Mouse (Mus musculus) forebrain, embryonic 13.5 days (tissue): ENCODE measurements around the gene Akr7a5. TPM values are rescaled to one million over a fixed set of nuclear protein-coding genes. Genes with fewer than 3 reads are reported as not detected.
A peak's percentile ranks its signal among the peaks of the same experiment; 100 is the strongest.

Experiments used
- ATAC-seq: fragments of 200-750 bp; cut with Nextera tagmentation; 2 replicates; pipeline ENCODE4 v1.8.0; 2017
- H3K27ac ChIP-seq: fragments of 300-500 bp; sonication (generic); 2 replicates; pipeline ENCODE4 v1.5.1; 2015; ENCODE audit warnings: inconsistent platforms, mild to moderate bottlenecking, moderate library complexity
- H3K27me3 ChIP-seq: fragments of 300-500 bp; sonication (generic); 2 replicates; pipeline ENCODE4 v1.6.1; 2015; ENCODE audit warnings: mild to moderate bottlenecking, inconsistent platforms
- H3K36me3 ChIP-seq: fragments of 300-500 bp; sonication (generic); 2 replicates; pipeline ENCODE4 v1.6.1; 2015; ENCODE audit warnings: mild to moderate bottlenecking, inconsistent platforms; ENCODE audit not compliant: poor library complexity, severe bottlenecking
- H3K4me1 ChIP-seq: fragments of 300-500 bp; sonication (generic); 2 replicates; pipeline ENCODE4 v1.6.1; 2015; ENCODE audit warnings: inconsistent platforms
- H3K4me2 ChIP-seq: fragments of 300-500 bp; sonication (generic); 2 replicates; pipeline ENCODE4 v1.6.1; 2015; ENCODE audit warnings: inconsistent platforms, mild to moderate bottlenecking, moderate library complexity
- H3K4me3 ChIP-seq: fragments of 300-500 bp; sonication (generic); 2 replicates; pipeline ENCODE4 v1.5.1; 2015; ENCODE audit warnings: mild to moderate bottlenecking, inconsistent platforms
- H3K9ac ChIP-seq: fragments of 300-500 bp; sonication (generic); 2 replicates; pipeline ENCODE4 v1.6.1; 2015; ENCODE audit warnings: mild to moderate bottlenecking, inconsistent platforms
- H3K9me3 ChIP-seq: fragments of 300-500 bp; sonication (generic); replicated peaks from 2 replicates; pipeline ENCODE4 v1.6.1; 2016; ENCODE audit warnings: inconsistent platforms
- whole genome bisulfite sequencing: fragments of 180-500 bp; shearing (Covaris S2); methylation state at CpG from one replicate; pipeline ENCODE4 v1.1.7; 2015; 5-methylcytosine and 5-hydroxymethylcytosine counted together
- polyA plus RNA-seq: library from polyadenylated mRNA; unstranded; fragments of >200 nt; fragmentation: Nextera tagmentation; extraction: Ambion mirVana; gene quantifications from 2 replicates; pipeline ENCODE4 v1.2.1, GENCODE M21; 2015

Akr7a5 gene
- 66.2 and 71.6 TPM in 2 replicates for polyA plus RNA-seq

- Histone ChIP-seq H3K27me3 (0 out of 2 replicates have a peak, but pooled peaks cover 3% of the 10 kb centered on the region), H3K9ac (peak within 1 kb of the TSS; percentile 90), H3K36me3 (peaks cover 22% of the 10 kb centered on the region), H3K27ac (peak within 1 kb of the TSS; percentile 25), H3K9me3 (no peaks in the 10 kb centered on the region), H3K4me1 (peaks cover 26% of the 10 kb centered on the region), H3K4me3 (peak within 1 kb of the TSS; percentile 81), H3K4me2 (peak within 1 kb of the TSS; percentile 96)
- WGBS = 0% methylated on average over 61 of the region's 63 CpGs
- ATAC-seq = peak; percentile 92
These were observed at the start of gene Akr7a5, which contains the start of gene Pqlc2 for GRCm38 (mm10) chr4:139310171-139310898. Akr7a5 (plus strand) TSS chr4:139310744. Pqlc2 (minus strand) TSS chr4:139310708.

DNA sequence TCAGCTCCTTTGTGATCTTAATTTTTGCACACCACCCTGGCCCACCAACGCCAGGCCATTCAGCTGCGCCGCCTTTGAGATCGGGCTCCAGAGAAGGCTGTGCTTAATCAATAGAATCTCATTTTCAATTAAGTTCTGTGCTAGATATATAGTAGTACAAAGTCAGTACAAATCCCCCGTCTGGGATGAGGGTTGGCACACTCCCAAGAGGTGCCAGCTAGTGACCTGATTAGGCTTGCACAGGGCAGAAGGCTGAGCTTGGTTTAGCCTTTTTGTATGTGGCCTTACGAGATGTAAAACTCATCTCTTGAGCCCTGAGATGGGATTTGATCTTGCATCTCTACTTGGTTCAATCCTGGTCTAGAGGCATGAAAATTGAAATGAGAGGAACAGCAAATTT is 47.6 kb upstream of the Akr7a5 start:
- Histone ChIP-seq H3K9me3 (no peaks in the 10 kb centered on the region), H3K9ac (no peak overlapping the region), H3K27ac (no peak overlapping the region), H3K4me3 (no peak overlapping the region), H3K36me3 (peaks cover 85% of the 10 kb centered on the region), H3K4me2 (no peak overlapping the region), H3K27me3 (no peaks in the 10 kb centered on the region), H3K4me1 (no peaks in the 10 kb centered on the region)
- no peak for ATAC-seq
- WGBS = 85% methylated on average over 6 of the region's 6 CpGs

- H3K4me2 ChIP-seq = no peak overlapping the region
- H3K27ac ChIP-seq = no peak overlapping the region
- no peak overlapping the region for H3K4me3 ChIP-seq
- WGBS = 93% methylated on average over 13 of the region's 13 CpGs
- H3K4me1 ChIP-seq = no peaks in the 10 kb centered on the region
- no peaks in the 10 kb centered on the region for H3K9me3 ChIP-seq
- ATAC-seq = no peak
- no peaks in the 10 kb centered on the region for H3K27me3 ChIP-seq
- H3K36me3 ChIP-seq = peaks cover 55% of the 10 kb centered on the region
- H3K9ac ChIP-seq = no peak overlapping the region
These were observed 44.6 kb upstream of the Akr7a5 start for GRCm38 (mm10) chr4:139265783-139266499.

- WGBS = 92% methylated on average over 7 of the region's 7 CpGs
- no peak overlapping the region; the same call in 1 of the 2 replicates for H3K27ac ChIP-seq
- no peaks in the 10 kb centered on the region for H3K9me3 ChIP-seq
- H3K9ac ChIP-seq = no peak overlapping the region
- no peak overlapping the region for H3K4me3 ChIP-seq
- no peaks in the 10 kb centered on the region for H3K4me1 ChIP-seq
- ATAC-seq = no peak
- peaks cover 50% of the 10 kb centered on the region for H3K36me3 ChIP-seq
- no peak overlapping the region for H3K4me2 ChIP-seq
- no peaks in the 10 kb centered on the region for H3K27me3 ChIP-seq
These were observed 44.1 kb upstream of the Akr7a5 start for GRCm38 (mm10) chr4:139266500-139266865.

DNA sequence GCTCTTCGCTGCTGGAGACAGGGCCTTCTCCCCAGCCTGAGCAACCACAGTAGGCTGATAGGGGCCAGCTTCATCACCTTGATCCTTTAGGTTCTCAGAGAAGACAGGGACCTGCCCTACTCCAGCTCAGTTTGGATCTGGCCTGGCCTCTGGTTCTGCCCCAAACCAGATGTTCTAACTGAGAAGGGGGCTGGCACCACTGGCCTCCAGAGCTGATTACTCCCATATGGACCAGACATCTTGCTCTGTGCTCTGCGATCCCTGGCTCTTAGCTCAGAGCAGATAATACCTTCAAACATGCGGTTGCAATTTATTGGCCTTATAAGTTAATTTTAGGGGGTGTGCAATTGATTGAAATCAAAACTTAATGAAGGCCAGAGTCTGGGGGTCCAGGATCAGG is 43.2 kb upstream of the Akr7a5 start:
- H3K9ac ChIP-seq = no peak overlapping the region
- WGBS = 94% methylated on average over 3 of the region's 3 CpGs
- no peak overlapping the region for H3K4me3 ChIP-seq
- H3K36me3 ChIP-seq = peaks cover 42% of the 10 kb centered on the region
- no peaks in the 10 kb centered on the region for H3K4me1 ChIP-seq
- H3K9me3 ChIP-seq = no peaks in the 10 kb centered on the region
- H3K4me2 ChIP-seq = no peak overlapping the region
- no peak for ATAC-seq
- H3K27ac ChIP-seq = no peak overlapping the region
- H3K27me3 ChIP-seq = no peaks in the 10 kb centered on the region

GRCm38 (mm10) chr4:139268242-139268641 is 42.3 kb upstream of the Akr7a5 start:
- no peaks in the 10 kb centered on the region for H3K4me1 ChIP-seq
- H3K27me3 ChIP-seq = no peaks in the 10 kb centered on the region
- no peak overlapping the region for H3K9ac ChIP-seq
- no peak overlapping the region for H3K27ac ChIP-seq
- peaks cover 32% of the 10 kb centered on the region for H3K36me3 ChIP-seq
- no peak overlapping the region for H3K4me3 ChIP-seq
- WGBS = 91% methylated on average over 1 of the region's 1 CpGs
- no peaks in the 10 kb centered on the region for H3K9me3 ChIP-seq
- H3K4me2 ChIP-seq = no peak overlapping the region
- no peak for ATAC-seq

GRCm38 (mm10) chr4:139270168-139270567 is 40.4 kb upstream of the Akr7a5 start:
- Histone ChIP-seq H3K4me3 (no peak overlapping the region), H3K4me1 (no peaks in the 10 kb centered on the region), H3K36me3 (peaks cover 22% of the 10 kb centered on the region), H3K27me3 (no peaks in the 10 kb centered on the region), H3K9me3 (no peaks in the 10 kb centered on the region), H3K9ac (no peak overlapping the region), H3K4me2 (no peak overlapping the region), H3K27ac (no peak overlapping the region)
- 91% methylated on average over 3 of the region's 3 CpGs for WGBS
- no peak for ATAC-seq

GRCm38 (mm10) chr4:139271562-139271961 is 39.0 kb upstream of the Akr7a5 start:
- 92% methylated on average over 9 of the region's 9 CpGs for WGBS
- ATAC-seq = no peak
- no peaks in the 10 kb centered on the region for H3K9me3 ChIP-seq

GRCm38 (mm10) chr4:139272951-139273680 is 37.4 kb upstream of the Akr7a5 start:
- no peak for ATAC-seq

More at GRCm38 (mm10) chr4:139271562-139271961, 39.0 kb upstream of the Akr7a5 start:
- Histone ChIP-seq H3K4me1 (no peaks in the 10 kb centered on the region), H3K36me3 (peaks cover 12% of the 10 kb centered on the region; the same call in 1 of the 2 replicates), H3K27ac (no peak overlapping the region), H3K27me3 (no peaks in the 10 kb centered on the region), H3K4me2 (no peak overlapping the region), H3K9ac (no peak overlapping the region), H3K4me3 (no peak overlapping the region)

DNA sequence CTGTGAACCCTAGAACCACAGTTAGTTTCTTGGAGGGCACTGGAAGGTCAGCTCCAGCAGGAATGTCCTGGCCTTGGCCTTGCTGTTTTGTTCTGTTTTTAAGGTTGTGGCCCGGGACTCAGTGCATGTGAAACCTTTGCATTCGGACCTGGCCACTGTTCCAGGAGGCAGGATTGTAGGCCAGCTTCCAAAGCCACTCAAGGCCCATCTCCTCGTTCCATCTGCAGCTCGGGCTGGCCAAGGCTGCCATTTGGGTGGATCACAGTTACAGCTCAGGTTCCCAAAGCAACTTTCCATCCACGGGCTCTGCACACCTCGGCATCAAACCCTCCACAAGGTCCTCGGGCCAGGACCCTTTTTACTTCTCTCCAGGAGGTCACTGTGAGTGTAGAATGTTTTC is 36.0 kb upstream of the Akr7a5 start:
- no peaks in the 10 kb centered on the region for H3K27me3 ChIP-seq
- H3K4me1 ChIP-seq = no peaks in the 10 kb centered on the region
- H3K27ac ChIP-seq = no peak overlapping the region
- 92% methylated on average over 7 of the region's 7 CpGs for WGBS
- no peaks in the 10 kb centered on the region for H3K9me3 ChIP-seq
- ATAC-seq = no peak
- H3K4me2 ChIP-seq = no peak overlapping the region
- H3K36me3 ChIP-seq = peaks cover 12% of the 10 kb centered on the region; the same call in 1 of the 2 replicates
- H3K4me3 ChIP-seq = no peak overlapping the region
- H3K9ac ChIP-seq = no peak overlapping the region

More at GRCm38 (mm10) chr4:139272951-139273680, 37.4 kb upstream of the Akr7a5 start:
- H3K9ac ChIP-seq = no peak overlapping the region
- H3K9me3 ChIP-seq = no peaks in the 10 kb centered on the region
- H3K4me1 ChIP-seq = no peaks in the 10 kb centered on the region
- no peaks in the 10 kb centered on the region for H3K27me3 ChIP-seq
- 89% methylated on average over 10 of the region's 10 CpGs for WGBS
- no peak overlapping the region for H3K4me3 ChIP-seq
- no peak overlapping the region for H3K4me2 ChIP-seq
- H3K27ac ChIP-seq = no peak overlapping the region
- H3K36me3 ChIP-seq = peaks cover 11% of the 10 kb centered on the region; the same call in 1 of the 2 replicates

DNA sequence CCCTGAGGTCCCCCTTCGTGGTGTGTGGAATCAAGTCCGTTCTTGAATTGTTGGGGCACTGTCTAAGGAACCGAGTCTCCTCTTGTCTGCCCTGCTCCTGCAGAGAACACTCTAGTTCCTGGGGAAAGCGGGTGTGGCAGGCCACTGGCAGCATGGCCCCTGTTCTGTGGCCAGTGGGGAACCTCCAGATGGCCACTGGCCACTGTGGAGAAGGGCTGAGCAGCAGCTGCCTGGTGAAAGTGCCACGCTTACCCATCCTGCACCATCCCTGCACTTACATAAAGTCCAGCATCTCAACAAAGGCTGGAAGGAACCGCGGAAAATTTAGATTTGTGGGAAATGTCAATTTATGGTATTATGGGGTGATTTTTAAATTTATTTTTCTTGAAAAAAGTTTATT is 34.1 kb upstream of the Akr7a5 start:
- no peak overlapping the region for H3K4me3 ChIP-seq
- 88% methylated on average over 7 of the region's 7 CpGs for WGBS

GRCm38 (mm10) chr4:139280530-139280929 is 30.0 kb upstream of the Akr7a5 start:
- H3K4me2 ChIP-seq = no peak overlapping the region
- 92% methylated on average over 12 of the region's 12 CpGs for WGBS
- H3K9ac ChIP-seq = no peak overlapping the region
- ATAC-seq = no peak
- H3K27ac ChIP-seq = no peak overlapping the region
- H3K4me1 ChIP-seq = 0 out of 2 replicates have a peak, but pooled peaks cover 4% of the 10 kb centered on the region
- peaks cover 57% of the 10 kb centered on the region for H3K36me3 ChIP-seq
- H3K27me3 ChIP-seq = no peaks in the 10 kb centered on the region
- H3K4me3 ChIP-seq = no peak overlapping the region
- no peaks in the 10 kb centered on the region for H3K9me3 ChIP-seq

More for the DNA sequence above, 34.1 kb upstream of the Akr7a5 start:
- Histone ChIP-seq H3K4me1 (no peaks in the 10 kb centered on the region), H3K9me3 (no peaks in the 10 kb centered on the region), H3K36me3 (peaks cover 30% of the 10 kb centered on the region), H3K9ac (no peak overlapping the region), H3K27me3 (no peaks in the 10 kb centered on the region), H3K27ac (no peak overlapping the region), H3K4me2 (no peak overlapping the region)
- ATAC-seq = no peak
